Mouse (Mus musculus) liver, embryonic 14.5 days (tissue): Measurements from ENCODE around the gene Ccdc61.

ENCODE experiments used
- CTCF ChIP-seq: IDR thresholded peaks from 2 replicates; pipeline ENCODE4 v1.5.1; 2016; ENCODE audit warnings: antibody characterized with exemption, low read depth, control low read depth
- EP300 ChIP-seq: IDR thresholded peaks from 2 replicates; pipeline ENCODE4 v1.6.1; 2016; ENCODE audit warnings: antibody characterized with exemption, low read depth

DNA sequence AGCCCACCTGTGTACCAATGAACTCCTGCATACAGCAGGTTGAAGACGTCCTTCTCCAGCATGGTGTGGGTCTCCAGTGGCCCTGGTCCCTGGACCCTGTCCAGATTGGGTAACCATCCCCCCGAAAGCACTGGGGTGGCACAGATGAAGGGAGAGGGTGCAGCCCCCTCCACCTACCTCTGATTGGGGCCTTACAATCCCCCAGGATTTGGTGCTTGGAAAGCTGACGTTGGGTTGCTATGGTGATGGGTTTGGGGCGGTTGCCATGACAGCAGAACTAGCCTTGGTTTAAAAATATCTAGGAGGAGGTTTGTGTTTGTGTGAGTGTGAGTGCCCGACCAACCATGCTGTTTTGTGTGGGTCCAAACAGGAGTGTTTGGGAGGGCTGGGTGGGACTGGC is 12.6 kb upstream of the Ccdc61 start:
- TF ChIP-seq CTCF = no peak
- no peak for TF ChIP-seq EP300
